Mouse (Mus musculus) activated CD4-positive, CD25-positive, alpha-beta regulatory T cell, adult 4 months (primary cell): ENCODE data around the gene A930033H14Rik. TPM values are rescaled to one million over a fixed set of nuclear protein-coding genes. Genes with fewer than 3 reads are reported as not detected.

Experiments used
- ATAC-seq: one replicate; pipeline ENCODE4 v1.8.0; 2017
- polyA plus RNA-seq, 2 experiments: library from polyadenylated mRNA; unstranded; fragments of 100-300 nt; shearing (Covaris generic); gene quantifications; one replicate each; pipeline ENCODE4 v1.2.1; 2017

The A930033H14Rik gene
- not detected for polyA plus RNA-seq

DNA sequence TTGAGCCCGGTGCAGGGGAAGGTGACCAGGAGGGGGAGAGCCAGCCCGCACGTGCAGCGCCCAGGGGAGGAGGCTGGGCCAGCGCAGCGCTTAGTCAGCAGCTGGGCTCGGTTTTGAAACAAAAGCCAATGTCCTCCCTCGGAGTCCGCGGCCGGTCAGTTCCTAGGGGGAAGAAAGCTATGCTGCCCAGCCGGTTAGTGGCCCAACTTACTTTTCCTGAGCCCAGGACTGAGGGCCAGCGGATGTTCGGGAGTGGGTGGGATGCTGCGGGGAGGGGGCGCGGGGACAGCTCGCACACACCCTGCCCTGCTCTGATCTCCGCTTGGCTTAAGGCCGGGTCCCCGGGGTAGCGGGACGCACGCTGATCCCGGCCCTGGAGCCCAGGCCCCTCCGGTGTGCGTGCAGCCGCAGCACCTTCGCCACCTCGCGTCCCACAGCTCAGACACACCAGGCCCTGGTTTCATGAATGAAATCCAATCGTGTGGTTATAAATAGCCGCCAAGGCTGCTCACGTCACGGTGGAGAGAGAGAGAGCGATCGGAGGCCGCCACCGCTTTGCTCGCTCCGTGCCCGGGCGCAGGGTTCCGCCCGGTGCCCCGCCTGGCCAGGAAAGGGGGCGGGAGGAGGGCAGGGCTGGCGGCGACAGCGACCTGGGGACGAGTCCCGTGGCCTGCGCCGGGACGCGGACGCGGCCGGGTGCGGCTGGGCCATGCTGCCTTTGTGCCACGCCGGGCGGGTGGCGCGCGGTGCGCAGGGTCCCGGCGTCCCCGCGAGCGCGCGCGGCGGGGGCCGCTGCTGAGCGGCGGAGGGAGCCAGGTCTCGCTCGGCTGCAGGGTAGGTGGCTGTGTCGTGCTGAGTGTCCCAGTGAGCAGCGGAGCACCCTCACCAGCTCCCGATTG is at the start of gene A930033H14Rik:
Gene A930033H14Rik, minus strand, starts transcription at position 557 of the 899 bp plus-strand sequence.
- no peak for ATAC-seq

DNA sequence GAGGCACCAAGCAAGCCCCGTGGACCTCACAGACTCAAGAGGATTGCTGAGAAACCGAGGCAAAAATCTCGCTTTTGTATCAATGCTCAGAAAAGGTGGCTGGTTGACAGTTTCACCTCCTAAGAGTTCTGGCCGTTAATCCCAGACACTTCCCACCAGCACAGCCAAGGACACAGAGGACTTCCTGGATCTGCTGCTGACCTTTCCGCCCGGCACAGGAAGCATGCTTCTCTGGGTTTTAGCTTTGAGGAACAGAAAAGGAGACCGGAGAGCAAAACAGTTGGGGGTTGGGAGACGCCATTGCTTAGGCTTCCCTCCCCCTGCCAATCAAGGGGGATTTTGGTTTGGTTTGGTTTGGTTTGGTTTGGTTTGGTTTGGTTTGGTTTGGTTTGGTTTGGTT is 47.0 kb upstream of the A930033H14Rik start:
- ATAC-seq = no peak

DNA sequence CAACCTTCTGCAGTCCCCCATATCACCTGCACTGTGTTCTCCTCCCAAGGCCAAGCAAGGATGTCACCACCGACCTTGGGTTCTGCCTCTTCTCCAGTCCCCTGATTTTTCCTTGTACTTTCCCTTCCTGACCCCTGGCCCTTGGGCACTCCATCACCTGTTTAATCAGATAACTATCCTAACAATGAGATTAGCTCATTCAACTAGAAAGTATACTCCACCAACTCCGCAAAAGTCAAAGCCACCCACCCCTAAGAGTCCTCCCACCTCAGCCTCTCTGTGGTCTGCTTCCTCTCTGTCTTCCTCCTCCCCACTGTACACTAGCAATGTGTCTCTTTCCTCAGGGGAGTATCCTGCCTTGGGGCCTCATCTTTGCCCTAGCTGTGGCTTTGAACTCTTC is 46.3 kb upstream of the A930033H14Rik start:
- no peak for ATAC-seq

DNA sequence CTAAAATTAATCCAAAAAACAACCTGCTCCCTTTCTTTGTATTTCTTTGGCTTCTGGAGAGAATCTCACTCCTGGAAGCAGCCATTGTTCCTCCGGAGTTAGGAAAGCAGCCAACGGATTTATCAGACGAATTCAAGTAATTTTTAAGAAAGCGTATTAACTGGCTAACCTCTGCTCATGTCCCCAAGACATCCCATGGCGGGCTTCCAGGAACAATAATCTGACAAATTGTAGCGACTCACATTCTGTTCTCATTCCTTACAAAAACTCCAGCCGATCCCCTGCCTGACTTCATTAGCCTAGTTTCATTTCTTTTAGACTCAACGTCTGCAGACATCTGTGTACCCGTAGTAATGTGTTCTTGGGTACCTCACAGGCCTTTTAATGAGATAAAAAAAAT is 45.7 kb upstream of the A930033H14Rik start:
- no peak for ATAC-seq

DNA sequence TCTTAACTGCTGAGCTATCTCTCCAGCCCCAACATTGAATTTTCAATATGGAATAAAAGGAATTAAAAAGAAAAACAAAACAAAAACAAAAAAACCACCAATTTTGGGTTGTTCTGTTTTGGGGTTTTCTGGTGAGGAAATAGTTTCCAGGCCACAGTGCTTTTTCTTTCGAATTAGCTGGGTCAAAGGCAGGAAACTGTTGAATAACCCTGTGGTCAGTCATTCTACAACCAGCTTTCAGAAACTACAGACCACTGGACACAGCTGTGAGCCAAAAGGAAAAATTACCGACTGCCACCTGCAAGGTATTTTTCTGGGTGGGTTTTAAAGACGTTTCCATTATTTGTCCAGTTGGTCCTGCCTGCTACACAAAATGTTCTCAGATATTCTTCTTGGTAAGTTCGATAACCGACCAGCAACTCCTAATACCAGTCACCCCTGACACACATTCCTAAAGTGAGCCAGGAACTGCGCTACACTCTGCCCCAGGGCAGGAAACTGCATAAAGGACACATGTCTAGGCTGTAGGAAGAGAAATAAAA is 44.8 kb upstream of the A930033H14Rik start:
- no peak for ATAC-seq

DNA sequence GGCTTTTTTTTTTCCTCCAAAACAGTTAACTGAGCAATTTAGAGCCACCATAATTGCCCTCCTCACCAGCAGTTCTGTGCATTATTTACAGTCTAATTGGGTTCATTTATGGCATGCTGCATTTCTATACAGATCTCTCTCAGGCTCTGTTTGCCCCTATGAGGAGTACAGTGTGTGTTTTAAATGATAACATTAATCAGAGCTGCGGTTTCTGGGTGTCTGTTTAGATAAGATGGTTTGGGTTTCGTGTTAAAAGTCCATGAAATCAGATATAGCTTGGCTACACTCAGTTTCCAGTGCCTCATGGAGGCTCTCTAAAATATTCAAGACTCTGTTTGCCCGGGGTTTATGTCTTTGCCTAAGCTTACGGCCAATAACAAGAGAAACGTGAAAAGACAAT is 42.7 kb upstream of the A930033H14Rik start:
- no peak for ATAC-seq

DNA sequence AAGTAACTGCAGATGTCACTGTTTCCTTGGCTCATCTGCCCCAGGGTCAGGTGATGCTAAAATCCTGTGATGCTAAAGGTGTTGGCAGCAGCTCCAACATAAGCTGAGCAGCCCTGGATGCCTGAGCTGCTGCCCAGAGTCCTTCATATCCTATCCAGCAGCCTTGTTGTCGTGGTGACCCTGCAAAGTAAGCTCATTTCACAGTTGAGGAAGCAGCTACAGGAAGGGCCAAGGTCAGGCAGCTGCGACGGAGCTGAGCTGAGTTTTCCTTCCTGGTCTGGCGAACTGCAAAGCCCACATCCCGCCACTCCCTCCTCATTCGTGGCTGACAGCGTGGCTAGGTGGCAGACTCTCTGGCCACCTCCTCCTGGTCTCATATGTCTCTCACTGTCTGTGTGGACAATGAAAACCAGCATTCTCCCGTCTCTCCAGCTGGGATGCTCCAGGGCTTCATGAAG is 41.5 kb upstream of the A930033H14Rik start:
- no peak for ATAC-seq

DNA sequence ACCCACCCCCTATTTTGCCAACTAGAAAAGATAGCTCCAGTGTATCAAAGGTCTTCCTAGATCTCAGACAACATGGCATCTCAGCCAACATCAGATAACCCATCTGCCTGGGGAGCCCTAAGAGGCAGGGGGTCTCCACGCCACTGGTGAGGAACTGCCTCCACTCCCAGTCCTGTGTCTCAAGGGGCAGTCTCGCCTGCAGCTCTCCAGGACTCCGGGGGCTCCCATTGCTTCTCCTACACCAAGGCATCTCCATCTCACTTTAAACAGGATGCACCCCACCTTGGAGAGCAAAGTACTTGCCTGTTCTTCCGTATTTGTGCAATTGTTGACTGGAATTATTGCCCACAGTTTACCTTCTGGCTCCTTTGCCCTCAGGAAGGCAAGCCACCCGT is 40.8 kb upstream of the A930033H14Rik start:
- ATAC-seq = no peak

DNA sequence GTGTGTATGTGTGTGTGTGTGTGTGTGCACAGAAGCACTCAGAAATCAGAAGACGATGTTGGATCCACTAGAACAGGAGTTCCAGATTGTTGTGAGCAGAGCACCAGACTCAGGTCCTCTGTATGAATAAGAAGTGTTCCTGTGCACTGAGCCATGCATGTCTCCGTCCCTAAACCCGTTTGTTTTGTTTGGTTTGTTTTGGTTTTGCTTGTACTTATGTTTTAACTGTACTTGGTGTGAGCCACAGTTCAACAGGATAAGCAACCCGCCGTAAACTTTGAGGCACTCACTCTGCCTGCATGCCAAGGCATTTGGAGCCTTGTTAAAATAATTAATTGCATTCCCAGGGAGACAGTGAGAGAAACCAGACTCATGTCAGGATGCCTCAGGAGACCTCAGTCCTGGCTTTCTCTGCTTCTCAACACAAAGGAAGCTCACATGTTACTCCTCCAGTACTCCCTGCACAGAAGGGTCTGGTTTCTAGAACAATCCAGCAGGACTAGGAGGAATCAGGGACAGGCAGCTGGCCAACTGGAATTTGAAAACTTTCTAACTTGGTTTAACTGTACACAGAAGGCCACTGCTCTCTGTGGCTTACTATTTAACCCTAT is 40.3 kb upstream of the A930033H14Rik start:
- no peak for ATAC-seq

DNA sequence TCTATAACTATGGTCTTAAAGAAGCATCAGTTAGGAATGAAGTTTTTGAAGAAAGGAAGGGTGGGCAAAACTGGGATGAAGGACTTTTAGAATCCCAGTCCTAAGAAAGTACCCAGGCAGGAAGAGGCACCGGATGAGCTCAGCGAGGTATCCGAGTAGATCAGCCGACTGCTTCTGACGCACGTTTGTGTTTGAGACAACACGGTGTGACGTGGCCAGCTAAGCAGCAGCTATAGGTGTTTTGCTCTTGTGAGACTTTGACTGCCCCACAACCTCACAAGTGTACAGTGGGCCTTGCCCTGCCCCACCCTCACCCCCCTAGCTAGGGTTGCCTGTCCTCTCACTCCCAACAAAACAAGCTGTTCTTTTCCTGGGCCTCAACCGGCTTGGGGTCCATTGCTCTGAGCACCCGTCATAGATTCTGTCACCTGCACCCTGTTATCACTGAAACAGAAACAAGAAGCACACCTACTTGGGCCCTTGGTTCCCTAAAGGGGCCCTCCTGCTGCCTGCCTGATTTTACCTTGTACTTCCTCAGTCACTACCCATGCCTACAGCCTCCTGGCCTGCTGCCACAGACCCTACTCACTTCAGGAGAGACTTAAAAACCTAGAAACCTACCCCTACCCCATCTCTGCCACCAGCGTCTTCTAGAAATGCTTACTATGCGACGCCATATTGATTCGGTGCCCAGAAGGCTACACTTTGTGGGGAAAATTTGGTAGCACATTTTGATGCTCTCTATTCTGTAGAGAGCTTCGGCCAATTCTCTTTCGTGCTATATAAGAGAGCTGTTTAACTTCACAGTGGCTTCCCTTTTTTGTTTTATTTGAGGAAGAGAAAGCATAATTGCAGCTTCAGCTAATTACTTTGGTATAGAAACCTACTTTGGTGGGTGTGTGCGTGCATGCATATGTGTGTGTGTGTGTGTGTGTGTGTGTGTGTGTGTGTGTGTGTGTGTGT is 39.5 kb upstream of the A930033H14Rik start:
- no peak for ATAC-seq

DNA sequence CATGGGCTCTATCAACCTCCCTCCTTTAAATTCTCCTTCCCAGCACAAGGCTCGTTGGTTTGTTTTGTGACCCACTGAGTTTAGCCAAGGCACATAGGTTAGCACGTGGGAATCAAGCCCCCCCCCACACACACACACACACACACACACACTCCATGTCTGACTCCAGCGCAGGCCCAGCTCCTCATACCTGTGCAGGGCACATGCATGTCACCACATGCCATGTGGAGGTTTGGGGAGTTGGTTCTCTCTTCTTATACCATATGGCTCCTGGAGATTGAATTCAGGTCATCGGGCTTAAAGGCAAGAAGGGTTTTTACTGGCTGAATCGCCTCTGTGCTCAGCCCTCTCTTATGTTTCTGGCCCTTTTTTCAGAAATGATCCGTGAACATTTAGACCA is 38.4 kb upstream of the A930033H14Rik start:
- ATAC-seq = no peak

DNA sequence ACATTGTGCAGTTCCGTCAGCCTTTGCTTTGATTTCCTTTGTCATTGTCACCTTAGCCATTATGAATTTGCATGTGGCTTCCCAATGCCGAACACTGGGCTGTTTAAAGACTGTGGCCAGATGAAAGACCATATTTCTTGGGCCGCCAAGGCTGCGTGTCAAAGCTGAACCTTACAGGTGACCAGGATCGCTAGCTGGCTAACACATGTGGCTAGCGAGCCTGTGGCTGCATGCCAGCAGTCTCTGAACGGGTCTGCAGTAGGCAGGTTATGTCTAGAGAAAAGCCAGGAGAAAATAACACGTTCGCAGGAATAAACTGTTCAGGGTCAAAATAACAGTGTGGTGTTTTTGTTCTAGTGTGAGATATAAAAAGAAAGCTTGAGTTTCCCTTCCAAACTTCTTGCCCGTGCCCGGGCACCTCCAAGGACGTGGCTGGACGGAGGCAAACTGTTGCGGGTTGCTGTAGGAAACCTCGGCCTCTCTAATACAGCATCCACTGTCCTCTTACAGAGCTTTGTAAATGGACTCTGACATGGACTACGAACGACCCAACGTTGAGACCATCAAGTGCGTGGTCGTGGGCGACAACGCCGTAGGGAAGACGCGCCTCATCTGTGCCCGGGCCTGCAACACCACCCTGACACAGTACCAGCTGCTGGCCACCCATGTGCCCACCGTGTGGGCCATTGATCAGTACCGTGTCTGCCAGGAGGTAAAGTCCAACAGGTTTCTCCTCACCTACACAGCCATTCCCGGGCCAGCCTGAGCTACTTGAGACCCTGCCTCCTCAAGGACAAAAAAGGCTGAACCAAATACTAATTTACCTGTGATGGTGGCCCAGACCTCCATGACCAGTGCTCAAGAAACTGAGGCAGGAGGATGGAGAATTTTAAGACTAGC is 35.6 kb upstream of the A930033H14Rik start:
- ATAC-seq = no peak

DNA sequence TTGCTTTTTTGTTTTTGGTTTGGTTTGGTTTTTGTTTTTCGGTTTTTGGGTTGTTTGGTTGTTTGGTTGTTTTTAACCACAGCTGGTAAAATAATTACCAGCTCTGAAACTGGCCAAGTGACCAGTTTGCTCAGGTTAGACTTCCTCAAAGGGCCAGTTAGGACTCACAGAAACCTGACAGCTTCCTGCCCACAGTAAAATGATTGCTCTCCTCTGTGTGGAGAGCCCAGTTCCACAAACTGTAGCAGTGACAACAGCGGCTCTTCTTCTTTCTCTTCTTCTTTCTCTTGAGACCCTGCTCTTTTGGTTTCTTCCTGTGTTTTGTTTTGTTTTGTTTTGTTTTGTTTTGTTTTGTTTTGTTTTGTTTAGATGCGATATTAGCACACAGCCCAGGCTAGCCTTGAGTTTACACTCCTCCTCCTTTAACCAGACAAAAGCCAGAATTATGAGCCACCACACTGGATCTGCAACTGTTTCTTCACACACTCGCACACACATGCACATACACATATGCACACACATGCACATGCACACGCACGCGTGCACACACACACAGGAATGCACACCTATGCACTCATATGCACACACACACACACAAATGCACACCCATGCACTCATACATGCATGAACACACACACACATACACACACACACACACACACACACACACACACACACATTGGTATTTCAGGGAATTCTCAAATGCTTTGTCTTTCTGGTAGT is 34.6 kb upstream of the A930033H14Rik start:
- no peak for ATAC-seq

DNA sequence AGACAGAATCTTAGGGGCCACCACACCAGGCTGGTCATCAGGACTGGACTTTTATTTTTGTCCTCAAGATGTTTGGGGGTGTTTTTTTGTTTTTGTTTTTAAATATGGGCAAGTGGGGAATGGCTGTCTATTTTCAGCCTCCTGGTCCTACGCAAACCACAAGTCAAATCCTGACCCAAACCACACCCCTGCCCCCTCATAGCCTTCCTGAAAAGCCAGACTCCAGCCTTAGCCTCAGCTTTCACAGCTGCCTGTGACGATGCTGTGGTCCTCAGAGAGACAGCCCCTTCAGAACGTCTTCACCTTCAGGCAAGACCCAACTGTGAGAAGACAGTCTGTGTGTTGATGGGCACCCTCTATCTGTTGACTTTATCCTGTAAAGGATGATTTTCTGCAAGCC is 33.9 kb upstream of the A930033H14Rik start:
- no peak for ATAC-seq

DNA sequence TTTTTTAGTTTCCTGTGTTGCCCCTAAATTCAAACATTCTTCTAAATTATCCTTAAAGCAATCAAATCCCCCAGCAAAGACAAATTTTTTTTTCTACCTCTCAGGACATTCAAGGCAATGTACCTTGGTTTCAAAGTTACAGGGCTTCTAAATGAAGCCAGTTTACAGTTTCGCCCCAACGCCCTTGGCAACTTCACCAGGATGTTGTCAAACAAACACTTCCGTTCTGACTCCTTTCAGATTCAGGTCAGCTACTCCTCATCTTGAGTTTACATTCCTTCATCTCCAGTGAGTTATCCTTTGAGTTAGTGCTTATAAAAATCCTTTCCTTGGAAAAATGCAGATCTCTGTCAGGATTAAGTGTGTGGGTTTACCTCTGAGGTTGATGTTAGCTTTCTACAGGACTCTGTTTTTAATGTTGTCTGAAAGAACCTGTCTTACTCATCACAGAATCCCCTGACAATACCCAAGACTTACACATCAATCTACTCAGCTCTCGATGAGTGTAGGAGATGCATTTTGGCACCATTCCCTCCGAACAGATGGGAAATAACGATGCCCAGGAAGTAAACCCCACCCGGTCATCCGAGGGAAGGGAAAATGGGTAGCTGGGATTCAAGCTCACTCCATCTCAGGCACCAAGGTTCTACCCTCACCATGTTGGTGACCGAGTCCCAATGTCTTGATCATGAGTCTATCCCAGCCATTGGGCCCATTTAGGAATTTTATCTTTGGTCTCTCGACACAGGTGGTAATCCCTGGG is 33.2 kb upstream of the A930033H14Rik start:
- ATAC-seq = no peak

DNA sequence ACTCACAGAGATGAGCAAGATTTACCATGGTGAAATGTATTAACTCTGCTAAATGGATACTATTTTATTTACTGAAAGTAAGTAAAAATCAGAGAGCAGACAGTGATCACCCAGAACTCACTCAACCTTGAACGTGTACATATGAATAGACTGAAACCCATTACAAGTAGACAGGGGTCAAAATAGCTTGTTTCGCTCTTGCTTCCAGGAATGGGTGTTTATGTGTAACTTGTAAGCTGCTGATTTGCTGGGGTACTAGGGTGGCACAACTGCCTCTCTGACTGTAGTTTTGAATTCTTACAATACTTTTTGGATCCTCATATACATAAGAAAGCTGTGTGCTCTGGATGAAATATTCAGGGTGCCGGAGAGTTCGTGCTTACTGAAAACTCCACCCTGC is 32.3 kb upstream of the A930033H14Rik start:
- ATAC-seq = no peak

DNA sequence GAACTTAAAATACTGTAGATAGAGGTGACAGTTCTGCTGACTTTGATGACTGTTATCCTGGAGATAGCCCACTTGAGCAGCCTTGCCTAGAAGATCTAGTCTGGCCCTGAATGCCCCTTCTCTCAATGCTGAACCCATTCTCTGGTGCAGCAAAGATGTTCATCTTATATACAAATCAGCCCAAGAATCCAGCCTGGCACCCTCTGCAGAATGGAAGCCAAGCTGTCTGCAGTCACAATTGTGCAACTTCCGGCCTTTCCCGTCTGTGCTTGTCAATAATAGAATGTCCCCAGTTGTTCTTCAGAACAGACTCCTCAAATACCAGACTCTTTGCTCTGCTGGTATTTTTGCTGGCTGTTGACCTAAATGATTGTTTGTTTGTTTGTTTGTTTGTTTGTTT is 27.6 kb upstream of the A930033H14Rik start:
- no peak for ATAC-seq

DNA sequence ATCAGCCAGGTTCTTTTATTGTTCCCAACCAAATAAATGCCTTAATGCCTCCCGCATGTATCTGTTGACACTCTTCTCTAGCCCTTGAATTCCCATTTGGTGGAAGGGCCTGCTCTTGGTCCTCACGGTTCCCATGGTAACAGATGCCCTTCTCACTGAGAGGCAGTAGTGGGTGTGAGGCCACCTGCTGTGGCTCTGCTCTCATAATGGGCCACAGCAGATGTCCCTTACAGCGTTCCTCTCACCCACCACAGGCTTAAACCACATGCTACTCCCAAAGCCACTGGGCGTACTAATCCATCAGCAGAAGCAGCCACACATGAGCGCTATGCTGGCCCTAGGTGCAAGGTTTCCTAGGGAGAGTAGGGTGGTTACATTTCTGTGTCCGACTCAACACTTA is 25.4 kb upstream of the A930033H14Rik start:
- no peak for ATAC-seq

DNA sequence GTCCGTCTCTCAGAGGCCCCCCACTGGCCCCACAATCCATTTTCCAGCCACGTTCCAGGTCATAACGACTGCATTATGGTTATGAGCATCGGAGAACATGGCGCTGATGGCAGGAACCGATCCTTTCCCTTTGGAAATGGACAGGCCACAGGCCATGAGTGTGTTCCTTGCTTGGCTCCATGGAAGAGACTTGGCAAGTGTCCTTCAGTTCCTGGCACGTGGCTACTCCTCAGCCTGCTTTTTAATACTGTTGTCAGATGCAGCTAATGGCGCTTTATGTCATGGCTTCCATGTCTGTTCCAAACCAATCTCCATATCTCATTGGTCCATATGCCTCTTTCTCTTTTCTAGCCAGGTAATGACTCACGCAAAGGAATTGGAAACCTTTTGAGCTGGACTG is 24.9 kb upstream of the A930033H14Rik start:
- no peak for ATAC-seq

DNA sequence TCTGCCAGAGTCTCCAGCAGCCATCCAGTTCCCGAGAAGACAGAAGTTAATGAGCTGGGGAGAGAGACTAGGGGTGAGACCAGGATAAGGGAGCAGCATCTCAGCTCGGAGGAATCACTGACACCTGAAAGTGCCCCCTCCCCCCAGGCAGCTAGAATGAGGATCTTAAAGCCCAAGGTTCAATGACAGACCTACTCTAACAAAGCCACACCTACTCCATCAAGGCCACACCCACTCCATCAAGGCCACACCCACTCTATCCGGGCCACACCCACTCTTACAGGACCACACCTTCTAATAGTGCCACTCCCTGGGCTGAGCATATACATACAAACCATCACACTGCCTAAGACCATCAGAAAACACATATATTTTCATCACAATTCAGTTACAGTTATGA is 24.3 kb upstream of the A930033H14Rik start:
- ATAC-seq = no peak
